Mouse (Mus musculus): ENCODE measurements around the gene Nipal1. TPM values are rescaled to one million over a fixed set of nuclear protein-coding genes. Genes with fewer than 3 reads are reported as not detected.

The Nipal1 gene
- polyA plus RNA-seq, 1 experiment from 2014 or later = 37.7 TPM

DNA sequence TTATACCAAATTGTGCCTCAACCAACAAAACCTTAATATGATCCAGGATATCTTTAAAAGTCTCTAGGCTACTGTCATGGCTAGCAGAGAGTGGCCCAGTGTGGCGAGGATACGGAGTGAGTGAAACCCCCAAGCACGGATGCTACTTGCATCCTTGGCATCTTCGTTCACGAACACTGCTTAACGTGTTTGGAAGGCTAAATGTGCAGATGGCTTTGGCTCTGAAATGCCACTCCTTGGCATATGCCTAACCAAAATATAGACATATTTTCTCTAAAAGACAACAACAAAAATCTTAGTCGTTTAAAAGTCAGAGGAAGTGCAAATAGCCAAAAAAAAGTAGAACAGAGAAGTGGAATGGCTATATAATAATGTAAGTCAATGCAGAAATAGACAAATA lies 42.0 kb downstream of the Nipal1 start:
- no peak for ATAC-seq
- no peak overlapping the region for H3K4me2 ChIP-seq (ENCODE audit: low read depth, low read length)
- no peaks in the 10 kb centered on the region for H3K27me3 ChIP-seq (replicated peaks; ENCODE audit: control insufficient read depth, insufficient read depth, low read length)
- WGBS = 90% methylated on average over 7 of the region's 7 CpGs
- H3K27ac ChIP-seq (ENCODE audit: low read length) = no peak overlapping the region
- H3K9ac ChIP-seq (ENCODE audit: low read depth, low read length) = no peak overlapping the region
- no peaks in the 10 kb centered on the region for H3K4me1 ChIP-seq (ENCODE audit: control insufficient read depth, insufficient read depth, low read length)
- no peaks in the 10 kb centered on the region for H3K9me3 ChIP-seq (ENCODE audit: control insufficient read depth, low read length)
- H3K36me3 ChIP-seq (ENCODE audit: control insufficient read depth, insufficient read depth, low read length) = no peaks in the 10 kb centered on the region
- H3K4me3 ChIP-seq (ENCODE audit: low read length) = no peak overlapping the region

DNA sequence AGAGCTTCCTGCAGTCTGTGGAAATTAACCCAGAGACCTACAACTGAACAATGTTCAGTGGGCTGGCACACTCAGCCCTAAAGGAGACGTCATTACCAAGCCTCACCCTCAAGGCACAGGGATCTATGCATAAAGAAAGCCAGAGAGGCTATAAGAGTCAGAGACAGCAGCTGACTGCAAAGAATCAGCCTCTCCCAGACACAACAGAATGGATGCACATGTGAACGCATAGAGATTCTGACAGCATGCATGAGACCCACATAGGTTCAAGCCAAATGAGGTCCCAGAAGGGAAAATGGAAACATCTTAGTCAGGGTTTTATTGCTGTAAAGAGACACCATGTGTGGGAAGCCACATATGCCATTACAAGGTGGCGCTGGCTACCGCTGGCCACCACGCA lies 42.9 kb downstream of the Nipal1 start:
- H3K4me3 ChIP-seq (ENCODE audit: low read length) = no peak overlapping the region
- H3K4me2 ChIP-seq (ENCODE audit: low read depth, low read length) = no peak overlapping the region
- ATAC-seq = no peak
- no peaks in the 10 kb centered on the region for H3K9me3 ChIP-seq (ENCODE audit: control insufficient read depth, low read length)
- H3K27ac ChIP-seq (ENCODE audit: low read length) = no peak overlapping the region
- H3K27me3 ChIP-seq (replicated peaks; ENCODE audit: control insufficient read depth, insufficient read depth, low read length) = no peaks in the 10 kb centered on the region
- H3K9ac ChIP-seq (ENCODE audit: low read depth, low read length) = no peak overlapping the region
- H3K36me3 ChIP-seq (ENCODE audit: control insufficient read depth, insufficient read depth, low read length) = no peaks in the 10 kb centered on the region
- no peaks in the 10 kb centered on the region for H3K4me1 ChIP-seq (ENCODE audit: control insufficient read depth, insufficient read depth, low read length)
- WGBS = 85% methylated on average over 5 of the region's 5 CpGs

DNA sequence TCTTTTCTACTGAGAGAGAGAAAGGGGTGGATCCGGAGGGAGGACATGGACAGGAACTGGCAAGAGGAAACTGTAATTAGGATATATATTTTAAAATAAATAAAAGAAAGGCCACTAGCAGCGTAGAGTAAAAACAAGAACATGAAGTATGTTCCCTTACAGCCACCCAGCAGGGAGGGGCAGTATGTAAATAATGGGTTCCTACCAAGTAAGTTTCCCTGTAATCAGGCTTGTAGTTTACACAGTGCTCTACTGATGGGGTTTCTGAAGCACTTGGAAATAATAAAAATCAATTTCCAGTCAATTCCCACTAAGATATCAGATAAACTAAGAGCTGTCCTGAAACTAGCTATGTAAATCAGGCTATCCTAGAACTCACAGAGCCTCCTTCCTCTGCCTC lies 47.1 kb downstream of the Nipal1 start:
- Histone ChIP-seq H3K9me3 (ENCODE audit: control insufficient read depth, low read length) (no peaks in the 10 kb centered on the region), H3K4me2 (ENCODE audit: low read depth, low read length) (no peak overlapping the region), H3K4me1 (ENCODE audit: control insufficient read depth, insufficient read depth, low read length) (no peaks in the 10 kb centered on the region), H3K36me3 (ENCODE audit: control insufficient read depth, insufficient read depth, low read length) (no peaks in the 10 kb centered on the region), H3K27ac (ENCODE audit: low read length) (no peak overlapping the region), H3K27me3 (replicated peaks; ENCODE audit: control insufficient read depth, insufficient read depth, low read length) (no peaks in the 10 kb centered on the region), H3K4me3 (ENCODE audit: low read length) (no peak overlapping the region), H3K9ac (ENCODE audit: low read depth, low read length) (no peak overlapping the region)
- 50% methylated on average over 2 of the region's 2 CpGs for WGBS
- 0 out of 2 replicates have a peak, but pooled peaks have one; percentile 21 for ATAC-seq

DNA sequence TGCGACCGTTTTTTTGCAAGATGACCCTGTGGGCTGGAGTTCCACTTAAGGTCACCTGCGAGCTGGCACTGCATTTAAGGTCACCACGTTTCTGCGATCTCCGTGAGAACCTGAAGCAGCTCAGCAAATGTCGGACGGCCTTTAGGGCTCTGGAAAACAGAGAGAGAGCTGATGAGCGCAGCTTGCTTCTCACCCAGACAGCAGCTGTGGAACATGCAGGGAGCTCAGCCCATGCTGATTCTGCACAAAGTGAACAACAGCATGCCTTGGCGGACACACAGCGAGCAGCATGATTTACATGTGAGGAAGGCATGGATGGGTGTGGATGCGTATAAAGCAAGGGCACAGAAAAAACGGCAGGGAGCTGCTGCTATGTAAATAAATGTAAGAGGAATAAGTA lies 48.9 kb downstream of the Nipal1 start:
- no peaks in the 10 kb centered on the region for H3K4me1 ChIP-seq (ENCODE audit: control insufficient read depth, insufficient read depth, low read length)
- no peak overlapping the region for H3K4me2 ChIP-seq (ENCODE audit: low read depth, low read length)
- H3K27me3 ChIP-seq (replicated peaks; ENCODE audit: control insufficient read depth, insufficient read depth, low read length) = no peaks in the 10 kb centered on the region
- no peak overlapping the region for H3K9ac ChIP-seq (ENCODE audit: low read depth, low read length)
- no peak overlapping the region for H3K27ac ChIP-seq (ENCODE audit: low read length)
- no peak overlapping the region for H3K4me3 ChIP-seq (ENCODE audit: low read length)
- 57% methylated on average over 13 of the region's 13 CpGs for WGBS
- H3K9me3 ChIP-seq (ENCODE audit: control insufficient read depth, low read length) = no peaks in the 10 kb centered on the region
- no peaks in the 10 kb centered on the region for H3K36me3 ChIP-seq (ENCODE audit: control insufficient read depth, insufficient read depth, low read length)
- peak; percentile 38; the same call in 1 of the 2 replicates for ATAC-seq

DNA sequence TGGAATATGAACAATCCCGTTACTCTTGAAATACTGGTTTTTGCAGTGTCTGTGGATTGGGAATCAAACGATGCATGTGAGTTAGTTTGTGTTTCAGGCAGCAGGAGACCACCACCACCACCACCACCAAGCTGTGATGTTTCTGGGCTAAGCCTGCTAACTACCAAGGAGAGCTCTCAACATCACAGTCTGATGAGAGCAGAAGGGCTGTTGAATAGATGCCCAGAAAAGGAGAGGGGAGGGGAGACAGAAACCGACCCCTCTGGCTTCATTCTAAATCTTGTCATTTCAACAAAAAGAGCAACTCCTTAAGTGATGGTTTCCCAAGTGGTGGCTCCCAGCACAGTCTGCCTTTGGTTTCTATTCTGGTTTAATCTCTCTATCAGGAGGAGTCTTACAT lies 50.7 kb downstream of the Nipal1 start:
- Histone ChIP-seq H3K9ac (ENCODE audit: low read depth, low read length) (no peak overlapping the region), H3K4me1 (ENCODE audit: control insufficient read depth, insufficient read depth, low read length) (no peaks in the 10 kb centered on the region), H3K27ac (ENCODE audit: low read length) (no peak overlapping the region), H3K4me2 (ENCODE audit: low read depth, low read length) (no peak overlapping the region), H3K36me3 (ENCODE audit: control insufficient read depth, insufficient read depth, low read length) (no peaks in the 10 kb centered on the region), H3K9me3 (ENCODE audit: control insufficient read depth, low read length) (no peaks in the 10 kb centered on the region), H3K4me3 (ENCODE audit: low read length) (no peak overlapping the region), H3K27me3 (replicated peaks; ENCODE audit: control insufficient read depth, insufficient read depth, low read length) (no peaks in the 10 kb centered on the region)
- ATAC-seq = no peak; the same call in 1 of the 2 replicates
- 57% methylated on average over 3 of the region's 3 CpGs for WGBS

DNA sequence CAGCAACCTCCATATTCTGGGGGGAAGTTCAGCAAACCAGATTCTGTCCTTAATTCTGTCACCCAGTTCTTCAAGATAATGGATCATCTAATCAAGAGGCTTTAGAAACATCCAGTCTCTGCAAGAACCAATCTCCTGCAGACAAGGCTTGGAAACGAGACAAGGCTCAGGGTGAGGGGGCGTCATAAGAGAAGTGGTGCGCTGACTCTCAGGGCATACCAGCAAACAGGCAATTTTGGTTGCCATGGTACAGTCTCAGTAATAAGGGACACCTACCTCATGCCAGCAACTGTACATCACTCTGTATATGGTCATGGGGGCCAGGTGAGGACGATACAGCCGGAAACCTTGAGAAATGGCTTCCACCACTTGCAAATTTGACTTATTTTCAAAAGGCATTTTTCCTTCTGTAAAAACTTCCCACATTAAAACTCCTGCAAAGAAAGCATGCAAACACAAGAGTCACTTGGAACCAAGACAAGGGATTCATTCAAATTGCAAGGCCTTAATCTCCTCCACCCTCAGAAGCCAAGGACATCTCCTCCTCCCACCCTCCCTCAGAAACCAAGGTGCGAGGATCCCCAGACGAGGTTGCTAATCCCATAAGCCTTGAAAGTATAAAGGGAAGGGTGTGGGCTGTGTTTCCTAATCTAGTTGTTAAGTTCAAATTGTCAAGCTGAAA lies 51.4 kb downstream of the Nipal1 start:
- H3K4me2 ChIP-seq (ENCODE audit: low read depth, low read length) = no peak overlapping the region
- ATAC-seq = no peak
- H3K9ac ChIP-seq (ENCODE audit: low read depth, low read length) = no peak overlapping the region
- 61% methylated on average over 7 of the region's 7 CpGs for WGBS
- no peak overlapping the region for H3K4me3 ChIP-seq (ENCODE audit: low read length)
- no peaks in the 10 kb centered on the region for H3K36me3 ChIP-seq (ENCODE audit: control insufficient read depth, insufficient read depth, low read length)
- no peaks in the 10 kb centered on the region for H3K4me1 ChIP-seq (ENCODE audit: control insufficient read depth, insufficient read depth, low read length)
- H3K27ac ChIP-seq (ENCODE audit: low read length) = no peak overlapping the region
- H3K27me3 ChIP-seq (replicated peaks; ENCODE audit: control insufficient read depth, insufficient read depth, low read length) = no peaks in the 10 kb centered on the region
- no peaks in the 10 kb centered on the region for H3K9me3 ChIP-seq (ENCODE audit: control insufficient read depth, low read length)

DNA sequence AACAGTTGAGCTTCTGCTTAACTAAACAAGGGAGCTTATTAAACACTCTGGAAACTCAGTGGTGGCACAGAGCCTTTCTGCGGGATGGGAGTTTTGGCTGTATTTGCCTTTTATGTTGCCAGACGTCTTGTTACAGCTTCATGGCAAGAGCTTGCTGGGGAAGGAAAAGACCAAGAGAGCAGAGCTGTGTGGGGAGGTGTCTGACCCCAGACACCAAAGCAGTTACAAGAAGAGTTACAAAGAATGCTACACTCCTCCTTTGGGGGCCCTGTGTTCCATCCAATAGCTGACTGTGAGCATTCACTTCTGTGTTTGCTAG lies 51.9 kb downstream of the Nipal1 start:
- no peaks in the 10 kb centered on the region for H3K4me1 ChIP-seq (ENCODE audit: control insufficient read depth, insufficient read depth, low read length)
- H3K4me2 ChIP-seq (ENCODE audit: low read depth, low read length) = no peak overlapping the region
- no peaks in the 10 kb centered on the region for H3K36me3 ChIP-seq (ENCODE audit: control insufficient read depth, insufficient read depth, low read length)
- no peak overlapping the region for H3K27ac ChIP-seq (ENCODE audit: low read length)
- H3K9me3 ChIP-seq (ENCODE audit: control insufficient read depth, low read length) = no peaks in the 10 kb centered on the region
- no peak overlapping the region for H3K9ac ChIP-seq (ENCODE audit: low read depth, low read length)
- H3K4me3 ChIP-seq (ENCODE audit: low read length) = no peak overlapping the region
- WGBS = 46% methylated on average over 2 of the region's 2 CpGs
- H3K27me3 ChIP-seq (replicated peaks; ENCODE audit: control insufficient read depth, insufficient read depth, low read length) = no peaks in the 10 kb centered on the region
- no peak for ATAC-seq

DNA sequence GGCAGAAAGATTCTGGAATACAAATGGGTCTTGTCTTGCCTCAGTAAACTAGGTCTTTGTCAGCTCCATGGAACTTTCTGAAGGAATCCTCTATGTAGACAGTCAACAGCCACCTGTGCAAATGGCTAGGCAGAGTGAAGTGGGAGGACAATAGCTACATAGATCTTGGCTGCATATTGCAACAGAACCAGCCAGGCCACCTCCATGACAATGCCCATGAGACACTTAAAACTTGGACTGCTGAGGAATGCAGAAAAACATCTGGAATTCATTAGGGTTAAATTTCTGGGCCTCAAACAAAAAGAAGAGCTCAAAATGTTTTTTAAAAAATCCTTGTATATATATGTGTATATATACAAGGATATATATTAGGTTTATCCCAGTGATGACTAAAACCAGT lies 54.6 kb downstream of the Nipal1 start:
- Histone ChIP-seq H3K27me3 (replicated peaks; ENCODE audit: control insufficient read depth, insufficient read depth, low read length) (no peaks in the 10 kb centered on the region), H3K36me3 (ENCODE audit: control insufficient read depth, insufficient read depth, low read length) (no peaks in the 10 kb centered on the region), H3K27ac (ENCODE audit: low read length) (no peak overlapping the region), H3K9me3 (ENCODE audit: control insufficient read depth, low read length) (0 out of 2 replicates have a peak, but pooled peaks cover 3% of the 10 kb centered on the region), H3K4me2 (ENCODE audit: low read depth, low read length) (no peak overlapping the region), H3K4me1 (ENCODE audit: control insufficient read depth, insufficient read depth, low read length) (no peaks in the 10 kb centered on the region), H3K4me3 (ENCODE audit: low read length) (no peak overlapping the region), H3K9ac (ENCODE audit: low read depth, low read length) (no peak overlapping the region)
- no peak for ATAC-seq

DNA sequence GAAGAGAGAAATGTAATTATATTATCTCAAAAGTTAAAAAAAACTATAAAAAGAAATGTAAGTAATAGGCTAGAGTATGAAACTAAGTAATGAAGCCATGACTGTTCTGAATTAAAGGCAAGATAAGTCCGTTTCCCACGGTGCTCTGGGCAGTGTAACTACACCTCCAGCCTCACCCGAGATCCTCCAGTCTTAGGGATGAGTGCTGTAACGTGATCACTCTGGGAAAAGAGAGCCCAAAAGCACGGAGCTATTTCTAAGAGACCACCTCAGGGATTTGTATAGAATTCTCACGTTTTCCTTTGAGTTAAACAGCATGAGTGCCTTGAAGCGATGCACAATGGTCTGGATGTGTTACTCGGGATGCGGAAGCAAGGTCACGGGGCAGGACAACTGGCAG lies 58.5 kb downstream of the Nipal1 start:
- 63% methylated on average over 10 of the region's 10 CpGs for whole genome bisulfite sequencing
- Histone ChIP-seq H3K4me2 (ENCODE audit: low read depth, low read length) (no peak overlapping the region), H3K4me1 (ENCODE audit: control insufficient read depth, insufficient read depth, low read length) (peaks cover 7% of the 10 kb centered on the region; the same call in 1 of the 2 replicates), H3K9ac (ENCODE audit: low read depth, low read length) (no peak overlapping the region), H3K36me3 (ENCODE audit: control insufficient read depth, insufficient read depth, low read length) (no peaks in the 10 kb centered on the region), H3K9me3 (ENCODE audit: control insufficient read depth, low read length) (0 out of 2 replicates have a peak, but pooled peaks cover 3% of the 10 kb centered on the region), H3K27me3 (replicated peaks; ENCODE audit: control insufficient read depth, insufficient read depth, low read length) (no peaks in the 10 kb centered on the region), H3K4me3 (ENCODE audit: low read length) (no peak overlapping the region), H3K27ac (ENCODE audit: low read length) (no peak overlapping the region)
- ATAC-seq = no peak

DNA sequence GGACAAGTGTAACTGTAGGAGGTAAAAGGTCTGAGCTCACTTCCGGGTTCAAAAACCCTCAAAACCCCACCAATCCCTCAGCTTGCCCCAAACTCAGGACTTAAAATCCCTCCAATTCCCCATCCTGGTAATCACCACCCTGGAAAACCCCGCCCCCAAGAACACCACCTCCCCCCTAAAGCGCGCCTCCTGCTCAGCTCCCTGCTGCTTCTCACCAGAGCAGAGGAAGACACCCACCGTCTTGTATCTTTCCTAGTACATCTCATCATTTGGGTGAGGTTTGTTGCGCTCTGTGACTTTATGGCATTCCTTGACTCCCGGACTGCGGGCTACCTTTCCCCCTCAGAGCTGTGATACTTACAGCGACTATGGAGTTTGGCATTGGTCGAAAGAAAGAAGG lies 59.1 kb downstream of the Nipal1 start:
- 64% methylated on average over 10 of the region's 10 CpGs for WGBS
- Histone ChIP-seq H3K36me3 (ENCODE audit: control insufficient read depth, insufficient read depth, low read length) (no peaks in the 10 kb centered on the region), H3K4me2 (ENCODE audit: low read depth, low read length) (no peak overlapping the region), H3K9me3 (ENCODE audit: control insufficient read depth, low read length) (0 out of 2 replicates have a peak, but pooled peaks cover 3% of the 10 kb centered on the region), H3K4me1 (ENCODE audit: control insufficient read depth, insufficient read depth, low read length) (peaks cover 7% of the 10 kb centered on the region; the same call in 1 of the 2 replicates), H3K4me3 (ENCODE audit: low read length) (no peak overlapping the region), H3K27ac (ENCODE audit: low read length) (no peak overlapping the region), H3K27me3 (replicated peaks; ENCODE audit: control insufficient read depth, insufficient read depth, low read length) (no peaks in the 10 kb centered on the region), H3K9ac (ENCODE audit: low read depth, low read length) (no peak overlapping the region)
- ATAC-seq = no peak
